Mouse (Mus musculus) midbrain, embryonic 14.5 days (tissue): ENCODE measurements at regions not wholly inside any gene's neighbourhood (a gene's known extent, or its start where the extent isn't known, plus 50 kb on each side); places are given as distances from the start of the nearest gene placed in this dataset.

Experiments used
- ATAC-seq: fragments of 200-750 bp; cut with Nextera tagmentation; 2 replicates; pipeline ENCODE4 v1.8.0; 2017; ENCODE audit warnings: moderate number of reproducible peaks, moderate library complexity; ENCODE audit not compliant: low FRiP score, low TSS enrichment
- DNase-seq: peaks from one replicate; pipeline ENCODE4 v3.0.0-alpha.2; 2015
- H3K27ac ChIP-seq: fragments of 300-500 bp; sonication (generic); replicated peaks from 2 replicates; pipeline ENCODE4 v1.5.1; 2014; ENCODE audit warnings: mild to moderate bottlenecking, low read depth, low read length, moderate library complexity
- H3K27me3 ChIP-seq: fragments of 300-500 bp; sonication (generic); 2 replicates; pipeline ENCODE4 v1.6.1; 2014; ENCODE audit warnings: low read length, control low read depth, mixed read lengths; ENCODE audit not compliant: control insufficient read depth, insufficient read depth
- H3K36me3 ChIP-seq: fragments of 300-500 bp; sonication (generic); 2 replicates; pipeline ENCODE4 v1.6.1; 2014; ENCODE audit warnings: low read length, control low read depth; ENCODE audit not compliant: control insufficient read depth, insufficient read depth
- H3K4me1 ChIP-seq: fragments of 300-500 bp; sonication (generic); 2 replicates; pipeline ENCODE4 v1.6.1; 2014; ENCODE audit warnings: mild to moderate bottlenecking, antibody characterized with exemption, low read length, control low read depth; ENCODE audit not compliant: control insufficient read depth, insufficient read depth
- H3K4me2 ChIP-seq: fragments of 300-500 bp; sonication (generic); 2 replicates; pipeline ENCODE4 v1.6.1; 2014; ENCODE audit warnings: mild to moderate bottlenecking, low read length, moderate library complexity
- H3K4me3 ChIP-seq: fragments of 300-500 bp; sonication (generic); replicated peaks from 2 replicates; pipeline ENCODE4 v1.5.1; 2014; ENCODE audit warnings: low read depth, low read length
- H3K9ac ChIP-seq: fragments of 300-500 bp; sonication (generic); replicated peaks from 2 replicates; pipeline ENCODE4 v1.6.1; 2014; ENCODE audit warnings: mild to moderate bottlenecking, low read length, moderate library complexity
- H3K9me3 ChIP-seq: fragments of 300-500 bp; sonication (generic); 2 replicates; pipeline ENCODE4 v1.6.1; 2016; ENCODE audit warnings: low read length, control low read depth, mixed read lengths; ENCODE audit not compliant: control insufficient read depth
- WGBS: fragments of 180-500 bp; shearing (Covaris S2); extraction: QIAGEN DNeasy Blood & Tissue Kit; methylation state at CpG from one replicate; pipeline ENCODE4 v1.1.7; 2014; 5-methylcytosine and 5-hydroxymethylcytosine counted together

- no peaks in the 10 kb centered on the region for H3K9me3 ChIP-seq
- no peaks in the 10 kb centered on the region for H3K36me3 ChIP-seq
- H3K4me3 ChIP-seq = no peak overlapping the region
- no peak overlapping the region for H3K9ac ChIP-seq
- WGBS = 87% methylated on average over 1 of the region's 1 CpGs
- no peaks in the 10 kb centered on the region for H3K27me3 ChIP-seq
- DNase-seq (no peak), ATAC-seq (no peak)
- H3K27ac ChIP-seq = no peak overlapping the region
- no peaks in the 10 kb centered on the region for H3K4me1 ChIP-seq
- no peak overlapping the region for H3K4me2 ChIP-seq
Observed at GRCm38 (mm10) chr15:7691251-7691650, 119.4 kb upstream of the Gdnf start.

GRCm38 (mm10) chr15:7692096-7692495 lies 118.5 kb upstream of the Gdnf start:
- Histone ChIP-seq H3K4me2 (no peak overlapping the region), H3K27ac (no peak overlapping the region), H3K27me3 (no peaks in the 10 kb centered on the region), H3K4me3 (no peak overlapping the region), H3K4me1 (no peaks in the 10 kb centered on the region), H3K9ac (no peak overlapping the region), H3K9me3 (no peaks in the 10 kb centered on the region), H3K36me3 (no peaks in the 10 kb centered on the region)
- no peak for ATAC-seq
- DNase-seq = no peak
- WGBS = 84% methylated on average over 3 of the region's 3 CpGs

- Histone ChIP-seq H3K4me3 (no peak overlapping the region), H3K4me2 (no peak overlapping the region), H3K4me1 (no peaks in the 10 kb centered on the region), H3K27me3 (no peaks in the 10 kb centered on the region), H3K9ac (no peak overlapping the region), H3K27ac (no peak overlapping the region), H3K9me3 (no peaks in the 10 kb centered on the region), H3K36me3 (no peaks in the 10 kb centered on the region)
- ATAC-seq (no peak), DNase-seq (no peak)
- WGBS = 91% methylated on average over 5 of the region's 5 CpGs
Observed at GRCm38 (mm10) chr15:7694037-7694436, 116.6 kb upstream of the Gdnf start.

- Histone ChIP-seq H3K4me3 (no peak overlapping the region), H3K4me1 (no peaks in the 10 kb centered on the region), H3K36me3 (no peaks in the 10 kb centered on the region), H3K4me2 (no peak overlapping the region), H3K27ac (no peak overlapping the region), H3K27me3 (no peaks in the 10 kb centered on the region), H3K9me3 (no peaks in the 10 kb centered on the region), H3K9ac (no peak overlapping the region)
- DNase-seq (no peak), ATAC-seq (no peak)
- 63% methylated on average over 3 of the region's 3 CpGs for WGBS
Observed at GRCm38 (mm10) chr15:7697724-7698123, 112.9 kb upstream of the Gdnf start.

GRCm38 (mm10) chr15:7708836-7709235 lies 101.8 kb upstream of the Gdnf start:
- DNase-seq = no peak
- Histone ChIP-seq H3K36me3 (no peaks in the 10 kb centered on the region), H3K9ac (no peak overlapping the region), H3K4me3 (no peak overlapping the region), H3K9me3 (no peaks in the 10 kb centered on the region), H3K4me1 (no peaks in the 10 kb centered on the region), H3K27ac (no peak overlapping the region), H3K27me3 (no peaks in the 10 kb centered on the region), H3K4me2 (no peak overlapping the region)
- ATAC-seq = no peak
- 93% methylated on average over 5 of the region's 5 CpGs for WGBS

GRCm38 (mm10) chr15:7714641-7715040 lies 96.0 kb upstream of the Gdnf start:
- WGBS = 86% methylated on average over 1 of the region's 1 CpGs
- Histone ChIP-seq H3K4me3 (no peak overlapping the region), H3K27me3 (no peaks in the 10 kb centered on the region), H3K4me1 (no peaks in the 10 kb centered on the region), H3K9ac (no peak overlapping the region), H3K9me3 (no peaks in the 10 kb centered on the region), H3K27ac (no peak overlapping the region), H3K4me2 (no peak overlapping the region), H3K36me3 (no peaks in the 10 kb centered on the region)
- ATAC-seq (no peak), DNase-seq (no peak)

- no peaks in the 10 kb centered on the region for H3K27me3 ChIP-seq
- no peak overlapping the region for H3K4me3 ChIP-seq
- H3K36me3 ChIP-seq = no peaks in the 10 kb centered on the region
- H3K9ac ChIP-seq = no peak overlapping the region
- no peaks in the 10 kb centered on the region for H3K4me1 ChIP-seq
- ATAC-seq (no peak), DNase-seq (no peak)
- no peaks in the 10 kb centered on the region for H3K9me3 ChIP-seq
- H3K4me2 ChIP-seq = no peak overlapping the region
- 87% methylated on average over 1 of the region's 1 CpGs for whole genome bisulfite sequencing
- H3K27ac ChIP-seq = no peak overlapping the region
Observed at GRCm38 (mm10) chr15:7716188-7716587, 94.5 kb upstream of the Gdnf start.

GRCm38 (mm10) chr15:7723202-7723721 lies 87.4 kb upstream of the Gdnf start:
- H3K9me3 ChIP-seq = no peaks in the 10 kb centered on the region
- H3K4me1 ChIP-seq = no peaks in the 10 kb centered on the region
- no peak overlapping the region for H3K4me2 ChIP-seq
- DNase-seq (no peak), ATAC-seq (no peak)
- no peaks in the 10 kb centered on the region for H3K36me3 ChIP-seq
- 60% methylated on average over 5 of the region's 5 CpGs for WGBS
- no peak overlapping the region for H3K27ac ChIP-seq
- no peak overlapping the region for H3K9ac ChIP-seq
- no peak overlapping the region for H3K4me3 ChIP-seq
- H3K27me3 ChIP-seq = no peaks in the 10 kb centered on the region

- DNase-seq (no peak), ATAC-seq (no peak)
- Histone ChIP-seq H3K27ac (no peak overlapping the region), H3K36me3 (no peaks in the 10 kb centered on the region), H3K4me3 (no peak overlapping the region), H3K9me3 (no peaks in the 10 kb centered on the region), H3K27me3 (no peaks in the 10 kb centered on the region), H3K4me1 (no peaks in the 10 kb centered on the region), H3K4me2 (no peak overlapping the region), H3K9ac (no peak overlapping the region)
- 84% methylated on average over 2 of the region's 2 CpGs for WGBS
Observed at GRCm38 (mm10) chr15:7723770-7724169, 86.9 kb upstream of the Gdnf start.
